Mouse (Mus musculus) urinary bladder, postnatal 25 days (tissue): ENCODE results near the gene Ddx25.

Experiments
- DNase-seq: peaks from one replicate; pipeline ENCODE4 v3.0.0; 2022; ENCODE audit warnings: low spot score

Ddx25 gene

DNA sequence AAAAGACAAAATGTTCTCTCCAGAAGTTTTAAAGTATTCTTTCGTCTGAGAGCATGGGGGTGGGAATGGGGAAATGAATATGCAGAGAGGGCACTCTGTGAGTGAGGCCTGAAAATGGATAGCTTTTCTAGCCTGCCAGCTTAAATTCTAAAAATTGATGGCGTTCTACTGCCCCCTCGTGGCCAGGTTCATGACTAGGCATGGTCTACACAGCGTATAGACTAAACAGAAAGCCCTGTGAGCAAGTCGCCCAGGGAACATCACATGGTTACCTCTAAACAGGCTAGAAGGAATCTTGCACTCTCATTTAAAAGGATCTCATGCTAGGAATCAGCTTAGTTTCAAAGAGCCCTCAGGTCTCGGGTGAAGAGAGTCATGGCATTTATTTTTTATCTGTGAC lies 16.8 kb downstream of the Ddx25 start:
- peak; percentile 85 for DNase-seq

GRCm38 (mm10) chr9:35541024-35541423 lies 17.3 kb downstream of the Ddx25 start:
- DNase-seq: no peak

GRCm38 (mm10) chr9:35539001-35539750 lies 19.2 kb downstream of the Ddx25 start:
- no peak for DNase-seq

- DNase-seq: no peak
Measured at GRCm38 (mm10) chr9:35535876-35536275, 22.5 kb downstream of the Ddx25 start.

DNA sequence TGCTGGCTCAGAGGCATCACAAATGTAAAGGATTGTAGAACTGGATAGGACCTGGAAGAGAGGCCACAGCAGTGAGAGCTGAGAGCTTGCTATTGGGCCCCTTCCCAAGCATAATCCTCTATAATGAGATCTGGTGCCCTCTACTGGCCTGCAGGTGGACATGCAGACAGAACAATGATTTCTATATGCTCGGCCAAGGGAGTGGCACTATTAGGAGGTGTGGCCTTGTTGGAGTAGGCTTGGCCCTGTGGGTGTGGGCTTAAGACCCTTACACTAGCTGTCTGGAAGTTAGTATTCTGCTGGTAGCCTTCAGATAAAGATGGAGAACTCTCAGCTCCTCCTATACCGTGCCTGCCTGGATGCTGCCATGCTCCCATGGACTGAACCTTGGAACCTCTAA lies 23.2 kb downstream of the Ddx25 start:
- DNase-seq: peak; percentile 36

DNA sequence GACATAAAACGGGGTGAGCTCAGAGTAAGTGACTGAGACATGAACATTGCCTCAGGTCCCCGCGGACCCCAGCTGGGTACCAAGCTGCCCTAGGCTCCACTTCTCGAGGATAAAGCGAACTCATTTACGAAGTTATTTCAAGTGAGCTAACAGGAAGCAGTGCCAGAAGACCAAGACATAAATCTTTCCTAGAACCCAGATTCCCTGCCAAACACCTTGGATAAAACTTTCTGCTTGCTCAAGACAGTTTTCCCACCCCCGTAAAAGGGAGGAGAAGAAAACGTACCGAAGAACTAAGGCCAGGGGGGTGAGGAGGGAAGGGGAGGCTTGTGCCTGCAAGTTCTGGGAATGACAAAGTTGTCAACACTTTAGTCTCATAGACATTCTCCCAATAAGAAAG lies 25.1 kb downstream of the Ddx25 start:
- DNase-seq: no peak

- DNase-seq: no peak
Measured at GRCm38 (mm10) chr9:35529796-35530195, 28.5 kb downstream of the Ddx25 start.

DNA sequence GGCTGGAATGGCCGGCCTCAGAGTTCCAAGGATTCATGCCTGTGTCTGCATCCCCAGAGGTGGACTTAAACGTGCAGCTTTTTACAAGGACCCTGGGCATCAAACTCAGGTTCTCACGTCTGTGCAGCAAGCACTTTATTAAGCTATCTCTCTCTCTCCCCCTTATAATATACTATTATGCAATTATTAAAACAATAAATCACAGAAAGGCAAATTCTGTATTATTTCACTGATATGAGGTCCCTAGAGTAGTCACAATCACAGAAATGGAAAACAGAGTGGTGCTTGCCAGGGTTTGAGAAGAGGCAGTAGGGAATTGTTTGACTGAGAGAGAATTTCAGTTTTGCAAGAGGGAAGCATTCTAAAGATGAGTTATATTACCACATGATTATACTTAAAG lies 29.2 kb downstream of the Ddx25 start:
- DNase-seq: no peak

DNA sequence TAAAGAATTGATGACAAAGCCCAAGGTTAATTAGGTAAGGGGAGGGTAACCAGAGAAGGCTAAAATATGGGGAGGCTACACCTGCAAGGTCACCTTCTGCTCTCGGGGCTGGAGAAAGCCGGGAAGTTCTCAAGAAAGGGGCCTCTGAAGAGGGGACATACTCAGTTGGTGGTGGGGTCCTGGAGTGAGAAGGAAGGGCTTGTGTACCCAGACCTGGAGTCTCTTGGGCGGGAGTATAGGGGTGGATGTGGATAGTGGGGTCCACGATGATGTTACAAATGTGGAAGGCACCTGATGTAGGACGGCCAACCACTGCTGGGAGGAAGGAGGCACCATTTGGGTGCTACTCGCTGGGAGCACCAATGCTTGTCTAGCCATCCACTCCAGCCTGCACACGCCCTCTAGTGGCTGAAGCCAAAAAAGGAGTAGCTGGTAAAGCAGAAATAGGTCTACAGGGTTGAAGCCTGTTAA lies 34.4 kb downstream of the Ddx25 start:
- peak; percentile 59 for DNase-seq

DNA sequence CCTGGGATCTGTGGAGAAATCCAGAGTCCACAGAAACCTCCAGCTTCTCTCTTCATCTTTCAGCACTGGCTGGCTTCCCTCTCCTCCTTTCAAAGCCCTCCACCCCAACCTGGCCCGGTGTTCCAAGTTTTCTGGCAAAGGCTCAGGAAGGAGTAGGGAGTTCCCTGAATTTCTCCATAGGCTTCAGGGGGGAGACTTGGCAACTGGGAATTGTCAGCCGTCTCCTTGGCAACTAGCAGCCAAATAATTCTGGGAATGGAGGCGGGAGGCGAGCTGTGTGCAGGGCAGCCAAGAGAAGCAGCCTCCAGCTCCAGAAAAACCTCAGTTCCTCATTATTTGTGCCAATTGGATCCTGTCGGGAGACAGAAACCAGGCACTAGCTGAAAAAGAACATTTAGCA lies 34.8 kb downstream of the Ddx25 start:
- DNase-seq: no peak

- DNase-seq: no peak
Measured at GRCm38 (mm10) chr9:35522821-35523515, 35.4 kb downstream of the Ddx25 start.

DNA sequence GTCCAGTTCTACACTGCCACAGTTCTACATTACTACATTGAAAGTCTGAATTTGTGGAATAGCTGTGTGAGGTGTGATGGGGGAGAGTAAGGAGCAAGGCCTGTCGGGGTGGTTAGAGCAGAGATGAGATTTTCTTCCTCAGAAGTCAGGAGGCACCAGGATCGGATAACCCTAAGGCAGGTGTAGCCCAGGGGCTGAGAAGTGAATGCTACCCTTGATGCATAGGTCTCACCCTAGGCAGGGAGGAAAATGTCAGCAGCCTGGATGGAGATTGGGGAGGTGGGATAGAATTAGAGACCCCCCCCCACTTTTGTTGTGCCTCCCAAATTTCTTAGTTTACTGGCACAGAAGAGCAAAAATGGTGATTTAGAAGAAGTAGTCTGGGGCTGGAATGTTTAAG lies 36.1 kb downstream of the Ddx25 start:
- DNase-seq: no peak

GRCm38 (mm10) chr9:35520631-35521348 lies 37.5 kb downstream of the Ddx25 start:
- DNase-seq: no peak

DNA sequence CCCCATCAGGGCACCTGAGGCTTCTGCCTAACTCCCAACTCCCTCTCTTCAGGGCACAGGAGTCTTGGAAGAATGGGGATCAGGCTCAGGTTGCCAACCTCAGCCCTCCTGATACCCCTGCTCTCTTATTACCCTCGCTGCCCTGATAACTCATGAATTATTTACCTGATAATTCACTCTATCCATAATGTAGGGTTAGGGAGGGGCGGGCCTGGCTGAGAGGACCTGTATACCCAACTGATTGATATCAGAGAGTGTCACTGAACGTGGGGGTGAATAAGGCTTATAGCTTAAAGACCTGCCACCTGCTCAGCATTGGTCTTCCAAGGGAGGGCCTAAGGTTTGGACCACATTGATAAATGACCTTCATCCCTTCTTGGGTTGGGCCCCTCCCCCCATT lies 40.2 kb downstream of the Ddx25 start, which contains the start of gene Gm1113:
Gm1113 (minus strand) TSS at position 101 of the 400 bp plus-strand sequence.
- no peak for DNase-seq

- DNase-seq: no peak
Measured at GRCm38 (mm10) chr9:35516711-35517110, 41.6 kb downstream of the Ddx25 start.

- no peak for DNase-seq
Measured at GRCm38 (mm10) chr9:35516182-35516581, 42.1 kb downstream of the Ddx25 start.

DNA sequence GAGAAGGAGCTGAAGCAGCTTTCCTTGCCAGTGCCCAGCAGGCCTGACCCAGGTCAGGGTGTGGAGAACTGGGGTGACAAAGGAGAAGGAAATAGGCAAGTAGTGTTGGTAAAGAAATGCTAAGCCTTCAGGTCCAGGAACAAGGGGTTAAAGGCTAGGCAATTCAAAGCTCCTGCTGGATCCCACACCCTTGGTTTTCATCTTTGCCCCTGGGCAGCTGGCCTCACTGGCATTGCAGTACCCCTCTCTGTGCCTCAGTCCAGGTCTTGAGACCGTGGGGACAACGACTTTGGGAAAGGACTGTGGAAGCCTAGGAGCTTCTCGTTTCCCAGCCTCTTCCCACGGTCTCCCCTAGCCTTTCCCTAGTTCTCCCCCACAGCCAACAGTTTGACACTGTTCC lies 44.4 kb downstream of the Ddx25 start:
- no peak for DNase-seq

DNA sequence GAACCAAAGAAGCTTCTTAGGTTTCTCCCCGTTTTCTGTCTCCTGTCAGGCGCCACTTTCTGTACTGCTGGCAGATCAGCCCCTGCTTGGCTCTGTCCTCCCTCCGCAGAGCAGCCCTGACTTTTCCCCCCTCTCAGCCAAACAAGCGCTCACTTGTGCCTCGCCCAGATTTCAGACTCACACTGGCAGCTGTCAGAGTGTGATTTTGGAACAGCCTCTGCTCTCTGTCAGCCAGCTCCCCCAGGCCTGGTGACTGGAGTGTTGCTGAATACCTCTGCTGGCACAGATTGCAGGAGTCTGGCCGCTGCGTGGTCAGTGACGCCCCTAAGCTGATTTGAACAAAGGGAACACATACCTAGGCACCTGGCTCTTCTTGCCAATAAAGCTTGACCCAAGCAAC lies 50.1 kb downstream of the Ddx25 start:
- DNase-seq: no peak

- DNase-seq: no peak
Measured at GRCm38 (mm10) chr9:35502361-35503000, 55.8 kb downstream of the Ddx25 start.

DNA sequence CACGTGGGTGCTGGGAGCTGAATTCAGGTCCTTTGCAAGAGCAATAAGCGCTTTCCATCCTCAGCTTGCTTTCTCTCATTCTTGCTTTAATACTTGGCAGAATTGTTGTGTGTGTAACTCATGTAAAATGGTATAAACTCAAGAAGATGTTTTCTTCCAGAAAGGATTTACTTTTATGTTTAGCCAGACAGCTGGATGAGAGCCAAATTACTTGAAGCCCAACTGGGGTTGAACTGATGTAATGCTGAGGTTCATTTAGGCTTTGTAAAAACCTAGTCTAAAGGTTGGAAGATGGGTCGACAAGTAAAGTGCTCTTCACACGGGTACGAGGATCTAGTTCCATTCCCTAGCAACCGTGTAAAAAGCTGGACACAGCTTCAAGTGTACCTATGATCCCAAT lies 58.4 kb downstream of the Ddx25 start:
- DNase-seq: no peak

DNA sequence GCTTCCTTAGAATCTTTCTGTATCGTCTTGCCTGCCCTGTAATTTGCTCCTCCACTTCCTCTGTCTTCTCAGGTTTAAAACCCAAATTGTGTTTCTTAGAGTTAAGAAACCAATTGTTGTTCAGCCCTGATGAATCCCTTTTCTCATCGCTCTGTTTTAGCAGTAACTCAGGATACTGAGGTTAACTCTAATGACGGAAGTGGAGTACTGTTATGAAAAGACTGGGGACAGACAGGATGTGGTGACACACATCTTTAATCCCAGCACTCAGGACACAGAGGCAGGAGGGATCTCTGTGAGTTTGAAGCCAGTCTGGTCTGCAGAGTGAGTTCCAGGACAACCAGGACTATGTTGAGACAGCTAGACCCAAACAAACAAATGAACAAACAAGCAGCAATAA lies 62.9 kb downstream of the Ddx25 start:
- DNase-seq: no peak

DNA sequence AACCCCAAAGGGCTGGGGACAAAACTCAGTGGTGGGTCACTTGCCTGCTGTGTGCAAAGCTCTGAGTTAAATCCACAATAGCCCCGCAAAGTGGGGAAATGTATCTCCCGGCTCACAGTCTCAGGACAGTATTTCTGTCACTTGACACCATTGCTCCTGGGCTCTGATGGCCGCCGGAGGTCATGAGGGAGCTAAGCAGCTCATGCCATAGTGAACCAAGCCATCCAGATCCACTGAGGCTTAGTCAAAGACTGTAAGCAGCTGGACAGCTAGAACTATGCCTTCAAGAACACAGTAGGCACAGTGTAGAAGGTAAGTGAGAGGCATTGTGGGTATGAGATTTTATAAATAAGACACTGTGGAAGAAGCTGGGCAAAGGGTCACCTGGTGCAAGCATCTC lies 63.4 kb downstream of the Ddx25 start:
- no peak for DNase-seq

- DNase-seq: no peak
Measured at GRCm38 (mm10) chr9:35493733-35494092, 64.6 kb downstream of the Ddx25 start.
